Mouse (Mus musculus) adrenal gland, postnatal 14 days (tissue): ENCODE data around the gene Cfap221. TPM values are rescaled to one million over a fixed set of nuclear protein-coding genes. Genes with fewer than 3 reads are reported as not detected.

Experiments
- DNase-seq: peaks from one replicate; pipeline ENCODE4 v3.0.0; 2021; ENCODE audit warnings: mixed read lengths
- total RNA-seq: library from RNA; stranded (reverse); gene quantifications from 2 replicates; pipeline ENCODE4 v1.2.3, GENCODE M21; 2021

Gene Cfap221
- total RNA-seq, 1 experiment from 2014 or later = not detected

DNA sequence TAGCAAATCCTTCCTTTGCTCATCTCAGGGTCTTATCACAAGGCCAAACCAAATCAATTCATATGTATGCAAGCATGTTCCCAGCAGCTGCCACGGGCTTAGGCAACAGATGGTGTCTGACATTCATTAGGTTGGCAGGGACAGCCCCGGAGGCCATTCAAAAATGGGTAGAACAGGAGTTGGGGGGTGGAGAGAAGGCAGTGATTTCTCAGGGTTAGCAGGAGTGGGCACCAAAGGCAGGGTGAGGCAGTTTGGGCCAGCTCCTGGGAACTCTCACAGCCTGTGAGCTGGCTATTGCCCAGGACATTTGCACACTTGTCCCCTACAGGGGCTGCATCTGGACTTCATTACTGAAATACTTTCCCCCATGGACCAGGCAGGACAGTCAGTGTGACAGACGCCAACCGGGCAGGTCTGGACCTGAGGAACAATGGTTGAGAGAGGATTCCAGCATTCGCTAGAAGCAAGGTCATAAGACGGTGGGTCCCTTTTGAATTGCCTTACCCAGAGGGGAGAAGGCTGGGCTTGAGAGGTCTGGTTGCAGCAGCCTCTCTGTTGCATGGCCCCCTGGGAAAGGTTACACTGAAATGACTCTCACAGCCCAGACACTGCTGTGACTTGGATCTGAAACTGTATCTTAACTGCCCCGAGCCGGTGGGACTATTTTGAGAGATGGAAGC, 94.3 kb downstream of the Cfap221 start:
- DNase-seq = peak; percentile 24

DNA sequence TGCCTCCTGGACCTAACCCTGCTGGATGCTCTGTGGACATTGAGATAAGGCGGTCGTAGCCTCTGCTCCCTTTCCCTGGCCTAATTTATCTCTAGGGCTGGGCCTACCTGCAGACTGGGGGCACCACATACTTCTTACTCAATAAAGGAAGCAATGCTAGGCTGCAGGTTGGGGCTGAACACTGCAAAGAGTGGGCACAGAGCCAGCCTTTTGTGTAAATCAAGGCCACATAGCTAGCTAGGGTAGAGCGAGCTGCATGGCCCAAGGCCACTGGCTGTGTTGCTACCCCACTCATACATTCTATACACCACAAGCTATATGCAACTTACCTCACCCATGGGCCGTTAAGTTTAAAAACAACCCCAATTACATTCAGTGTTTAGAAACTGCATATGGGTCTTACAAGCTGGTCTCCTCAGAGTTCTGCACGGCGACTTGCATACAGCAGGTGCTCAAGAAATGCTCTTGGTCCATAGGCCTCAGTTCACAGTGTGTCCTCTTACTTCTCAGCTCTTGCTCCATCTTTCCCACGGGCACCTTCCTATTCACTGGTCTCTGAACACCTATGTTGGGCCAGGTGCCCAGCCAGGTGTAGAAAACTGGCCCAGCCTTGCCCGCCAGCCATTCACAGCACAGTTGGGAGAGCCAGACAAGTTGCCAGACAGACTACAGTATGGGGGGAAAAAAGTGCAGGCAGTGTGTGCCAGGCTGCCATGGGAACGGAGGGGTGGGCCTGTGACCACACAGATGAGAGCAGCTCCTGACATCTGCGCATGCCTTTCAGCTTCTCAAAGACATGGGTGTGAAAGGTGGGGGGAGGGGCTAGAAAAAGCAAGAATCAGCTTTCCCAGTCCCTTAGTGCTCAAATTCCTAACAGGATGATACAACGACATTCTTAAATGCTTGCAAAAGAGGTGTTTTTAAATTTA, 97.6 kb downstream of the Cfap221 start:
- DNase-seq = peak; percentile 29

DNA sequence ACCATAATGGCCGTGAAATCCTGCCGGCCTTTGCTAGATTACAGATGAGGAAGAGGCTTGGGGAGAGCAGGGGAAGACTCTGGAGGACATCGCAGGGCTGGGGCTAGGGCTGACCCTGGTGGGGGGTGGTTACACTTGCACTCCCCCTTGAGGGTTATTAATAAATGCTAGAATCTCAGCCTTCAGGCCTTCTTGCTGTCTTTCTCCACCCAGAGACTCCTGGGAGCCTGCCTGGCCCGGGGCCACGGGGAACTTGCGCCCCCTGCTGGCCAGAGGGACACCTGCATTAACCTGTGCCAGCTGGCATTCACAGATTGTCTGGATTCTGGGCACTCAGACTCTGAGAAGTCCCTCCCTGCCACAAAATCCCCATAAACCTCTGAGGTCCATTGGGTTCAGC, 102.1 kb downstream of the Cfap221 start:
- peak; percentile 86 for DNase-seq

DNA sequence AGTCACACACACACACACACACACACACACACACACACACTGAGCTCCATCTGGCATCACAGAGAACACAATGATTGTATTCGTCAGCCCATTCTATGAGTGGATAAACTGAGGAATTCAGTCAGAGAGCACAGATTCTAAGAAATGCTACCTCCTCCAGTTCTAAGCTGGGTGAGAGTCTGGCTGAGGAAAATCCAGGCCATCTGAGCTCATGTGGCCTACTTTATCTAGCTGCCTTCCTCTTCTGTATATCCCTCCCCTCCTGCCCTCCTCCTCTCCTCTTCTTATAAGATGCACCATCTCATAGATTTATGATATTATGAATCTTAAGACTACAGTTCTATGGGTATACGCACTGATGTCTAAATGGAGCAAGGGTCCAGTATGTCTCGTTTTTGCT, 103.4 kb downstream of the Cfap221 start:
- DNase-seq = no peak

DNA sequence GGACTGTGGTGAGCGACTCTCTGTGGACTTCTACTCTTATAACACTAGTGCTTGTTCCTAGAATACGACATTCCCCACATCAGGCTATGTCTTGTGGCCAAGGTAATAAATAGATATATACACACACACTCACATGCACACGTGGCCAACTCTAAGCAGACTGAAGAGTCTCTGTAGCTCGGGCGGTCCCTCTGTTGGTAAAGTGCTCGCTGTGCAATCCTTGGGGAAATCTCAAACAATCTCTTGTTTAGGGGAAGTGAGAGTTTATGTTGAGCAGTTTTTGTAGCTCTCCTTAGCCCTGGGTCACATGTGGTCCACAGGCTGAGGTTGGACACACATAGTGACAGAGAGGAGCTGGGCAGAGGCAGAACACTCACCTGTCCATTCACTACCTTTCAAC, 104.1 kb downstream of the Cfap221 start:
- DNase-seq = no peak

DNA sequence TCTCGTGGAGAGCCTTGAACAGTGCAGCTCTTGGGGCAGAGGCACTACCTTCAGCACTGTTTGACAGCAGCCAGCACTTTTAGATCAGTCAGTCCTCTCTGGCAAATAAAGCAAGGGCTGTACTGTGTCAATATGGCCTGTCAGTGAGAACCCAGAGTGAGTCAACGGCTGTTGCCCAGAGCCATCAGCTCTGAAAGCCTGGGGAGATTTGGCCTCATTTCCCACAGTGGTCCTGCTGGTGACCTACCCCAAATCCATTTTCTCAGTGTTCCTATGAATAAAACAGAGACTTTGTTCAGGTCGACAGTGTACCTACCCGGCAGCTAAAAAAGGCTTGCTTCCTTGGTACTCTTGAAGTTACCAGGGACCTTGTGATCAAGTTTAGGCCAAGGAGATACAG, 105.2 kb downstream of the Cfap221 start:
- DNase-seq = no peak

DNA sequence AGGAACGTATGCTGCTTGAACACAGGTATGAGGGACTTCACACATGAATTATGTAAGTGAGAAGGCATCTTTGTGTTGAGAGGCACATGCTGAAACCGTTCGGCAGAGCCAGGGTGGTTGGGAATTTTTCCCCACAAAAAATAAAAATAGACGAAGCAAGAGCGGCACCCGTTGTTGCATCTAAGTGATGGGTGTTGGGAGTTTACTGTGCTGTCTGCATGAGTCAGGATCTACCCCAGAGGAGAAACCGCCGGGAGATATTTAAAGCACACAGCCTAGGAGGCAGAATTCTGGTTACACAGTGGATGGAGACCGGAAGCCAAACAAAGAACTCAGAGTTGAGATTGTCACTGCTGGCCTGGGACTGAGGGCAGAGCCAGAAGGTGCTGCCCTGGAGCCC, 105.9 kb downstream of the Cfap221 start:
- no peak for DNase-seq

DNA sequence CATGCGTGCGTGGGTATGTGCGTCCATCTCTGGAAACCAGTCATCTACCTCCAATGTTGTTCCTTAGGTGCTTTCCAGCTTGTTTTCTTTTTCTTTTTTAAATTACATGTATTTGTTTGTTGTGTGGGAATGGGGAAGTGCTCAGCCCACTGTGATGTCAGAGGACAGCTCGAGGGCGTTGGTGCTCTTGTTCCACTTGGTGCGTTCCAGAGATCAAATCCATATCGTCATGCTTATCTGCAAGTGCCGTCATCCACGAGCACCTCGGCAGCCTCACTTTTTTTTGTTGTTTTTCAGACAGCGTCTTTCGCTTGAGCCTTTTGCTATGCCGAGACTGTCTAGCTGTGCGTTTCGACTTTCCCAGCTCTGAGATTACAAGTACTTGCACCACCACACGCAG, 107.7 kb downstream of the Cfap221 start:
- DNase-seq = no peak

DNA sequence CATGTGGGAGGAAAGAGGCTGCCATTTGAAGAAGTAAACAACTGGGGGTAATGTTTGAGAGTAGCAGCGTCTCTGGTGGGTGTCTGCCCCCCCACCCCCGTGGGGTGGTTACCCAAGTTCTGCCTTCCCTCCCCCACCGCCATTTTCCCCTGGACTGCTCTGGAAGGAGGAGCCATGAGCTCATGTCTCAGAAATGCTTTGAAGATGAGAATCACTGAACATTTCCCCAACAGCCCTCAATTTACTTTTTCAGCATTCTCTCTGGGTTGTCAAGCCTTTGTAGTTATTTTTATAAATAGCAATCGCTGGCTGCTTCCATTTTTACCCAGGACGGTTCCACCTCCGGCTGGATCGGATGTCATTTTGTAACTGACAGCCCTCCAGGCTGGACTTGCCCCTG, 110.7 kb downstream of the Cfap221 start:
- peak; percentile 27 for DNase-seq

DNA sequence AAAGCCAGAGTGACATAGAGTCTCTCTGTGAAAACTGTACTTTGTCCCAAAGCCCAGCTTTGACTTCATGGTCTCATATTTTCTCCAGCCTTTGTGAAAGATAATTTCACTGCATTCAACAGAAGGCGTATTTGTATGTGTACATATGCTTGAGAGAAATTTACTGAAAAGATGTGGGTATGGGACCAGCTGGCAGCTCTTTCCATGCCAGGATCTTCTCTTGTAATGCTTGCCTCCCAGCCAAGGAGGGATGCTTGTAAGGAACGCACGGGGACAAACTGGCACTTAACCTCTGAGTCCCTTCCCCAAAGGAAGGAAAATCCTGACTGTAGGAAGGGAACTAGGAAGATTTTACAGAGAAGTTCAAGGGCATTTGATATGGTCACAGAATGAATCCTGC, 112.8 kb downstream of the Cfap221 start:
- DNase-seq = no peak

DNA sequence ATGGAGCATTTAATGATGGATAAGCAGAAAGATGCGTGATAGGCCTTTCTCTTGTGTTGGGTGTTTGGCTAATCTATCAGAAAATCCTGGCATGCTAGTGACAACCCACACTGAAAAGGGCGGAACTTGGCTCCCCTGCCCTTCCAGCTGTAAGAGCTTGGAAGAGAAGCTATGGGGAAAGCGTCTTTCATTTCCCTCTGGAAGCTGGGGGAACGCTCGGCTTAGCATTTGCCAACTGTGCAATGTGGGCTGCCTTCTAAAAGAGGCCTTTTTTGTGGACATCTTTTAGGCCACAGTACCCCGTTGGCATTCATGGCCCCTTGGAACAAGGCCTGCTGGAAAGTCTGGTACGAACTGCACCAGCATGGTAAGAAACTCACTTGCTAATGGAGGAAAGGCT, 118.1 kb downstream of the Cfap221 start:
- DNase-seq = peak; percentile 58

DNA sequence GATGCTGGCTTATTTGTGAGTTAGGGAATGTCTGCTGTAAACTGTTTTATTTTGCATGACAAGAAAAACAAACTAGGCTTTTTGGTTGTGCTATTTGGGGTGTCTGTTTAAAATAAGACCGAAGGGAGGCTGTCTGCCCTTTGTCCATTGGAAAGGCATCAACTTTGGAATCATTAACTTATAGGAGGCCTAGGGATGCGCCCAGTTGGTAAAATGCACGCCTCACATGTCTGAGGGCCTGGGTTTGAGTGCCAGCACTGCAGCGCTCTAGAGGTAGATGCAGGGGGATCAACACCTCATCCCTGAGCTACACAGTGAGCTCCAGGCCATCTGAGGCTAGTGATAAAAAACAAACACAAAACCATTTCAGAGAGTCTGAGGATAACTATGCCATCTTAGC, 119.6 kb downstream of the Cfap221 start:
- no peak for DNase-seq

Other genes starting within 250 kb of the Cfap221 start
- gene Ptpn4, start 159.6 kb downstream of the Cfap221 start, total RNA-seq = 46.1 and 49.8 TPM in 2 replicates
- gene Tmem177, start 84.0 kb downstream of the Cfap221 start, total RNA-seq = 8.4 and 10.1 TPM in 2 replicates
- 11.2 and 14.4 TPM in 2 replicates for gene Sctr, start 9.7 kb upstream of the Cfap221 start, total RNA-seq
- gene Tmem37, start 76.8 kb upstream of the Cfap221 start, total RNA-seq = 19.8 and 26.9 TPM in 2 replicates
- gene Dbi, start 123.8 kb upstream of the Cfap221 start, total RNA-seq = 891 and 1,093 TPM in 2 replicates
- gene 3110009E18Rik, start 124.0 kb upstream of the Cfap221 start, total RNA-seq = 8.8 and 10.7 TPM in 2 replicates